Mouse (Mus musculus): ENCODE measurements at regions not wholly inside any gene's neighbourhood (a gene's known extent, or its start where the extent isn't known, plus 50 kb on each side); places are given as distances from the start of the nearest gene placed in this dataset.

DNA sequence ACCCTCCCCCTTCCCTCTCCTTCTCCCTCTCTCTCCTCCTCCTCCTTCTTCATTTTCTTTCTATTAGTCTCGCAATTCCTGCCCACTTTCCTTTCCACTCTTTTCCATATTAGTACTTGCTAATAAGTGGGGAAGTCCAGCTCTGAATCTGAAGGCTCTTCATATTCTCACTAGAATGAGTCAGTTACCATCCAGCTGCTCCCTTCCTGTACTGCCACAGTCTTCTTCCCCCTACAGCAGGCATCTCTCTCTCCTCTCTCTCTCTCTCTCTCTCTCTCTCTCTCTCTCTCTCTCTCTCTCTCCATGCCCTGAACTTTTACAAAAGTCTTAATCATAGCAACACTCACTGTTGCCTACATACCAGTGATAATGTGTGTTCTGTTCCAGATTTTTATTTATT, 226.6 kb upstream of the Pter start:
- intact Hi-C loops (cut with DNase I) = no loop called here
- DNase-seq (ENCODE audit: extremely low spot score in 1 of 2, low spot score in 2 of 2) = no peak

DNA sequence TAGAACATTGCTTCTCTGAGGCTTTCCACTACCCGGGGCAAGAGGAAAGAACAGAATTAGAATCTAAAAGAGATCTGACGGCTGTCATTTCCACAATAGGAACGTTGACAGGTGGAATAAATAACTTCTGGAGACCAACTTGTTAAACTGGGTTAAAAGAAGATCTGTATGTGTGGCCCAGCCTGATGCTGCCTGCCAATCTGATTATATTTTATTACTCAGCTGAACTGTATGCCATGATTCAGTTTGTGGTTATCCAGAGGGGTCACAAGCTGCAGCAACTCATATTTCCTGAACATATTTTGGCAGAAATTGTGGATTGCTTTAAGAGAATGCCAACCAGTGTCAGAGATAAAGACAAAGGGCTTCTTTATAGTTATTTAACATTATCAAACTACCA, 224.5 kb upstream of the Pter start:
- intact Hi-C loops (cut with DNase I) = no loop called here
- no peak for DNase-seq (ENCODE audit: extremely low spot score in 1 of 2, low spot score in 2 of 2)

DNA sequence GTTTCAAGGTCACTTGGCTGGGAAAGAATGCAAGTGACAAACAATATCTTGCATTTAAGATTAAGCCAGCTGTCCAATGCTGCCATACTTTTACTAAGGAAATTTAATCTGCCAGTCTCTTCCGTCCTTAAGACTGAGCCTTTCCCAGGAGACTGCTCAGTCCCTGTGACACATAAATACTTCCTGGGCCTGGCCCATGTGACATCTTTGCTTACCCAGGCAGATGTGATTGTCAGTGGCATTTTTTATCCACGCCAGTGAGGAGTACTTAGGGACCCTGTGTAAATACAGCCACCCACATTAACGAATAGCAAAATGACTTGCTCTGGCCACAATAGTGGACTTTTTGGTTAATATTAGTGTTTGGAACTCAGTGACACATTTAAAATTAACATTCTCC, 216.3 kb upstream of the Pter start:
- DNase-seq (ENCODE audit: extremely low spot score in 1 of 2, low spot score in 2 of 2) = no peak
- intact Hi-C loops (cut with DNase I) = loop anchor here (10.0 kb wide), 2 partner anchors 233 to 527 kb away; no protein-coding TSS in a partner anchor

DNA sequence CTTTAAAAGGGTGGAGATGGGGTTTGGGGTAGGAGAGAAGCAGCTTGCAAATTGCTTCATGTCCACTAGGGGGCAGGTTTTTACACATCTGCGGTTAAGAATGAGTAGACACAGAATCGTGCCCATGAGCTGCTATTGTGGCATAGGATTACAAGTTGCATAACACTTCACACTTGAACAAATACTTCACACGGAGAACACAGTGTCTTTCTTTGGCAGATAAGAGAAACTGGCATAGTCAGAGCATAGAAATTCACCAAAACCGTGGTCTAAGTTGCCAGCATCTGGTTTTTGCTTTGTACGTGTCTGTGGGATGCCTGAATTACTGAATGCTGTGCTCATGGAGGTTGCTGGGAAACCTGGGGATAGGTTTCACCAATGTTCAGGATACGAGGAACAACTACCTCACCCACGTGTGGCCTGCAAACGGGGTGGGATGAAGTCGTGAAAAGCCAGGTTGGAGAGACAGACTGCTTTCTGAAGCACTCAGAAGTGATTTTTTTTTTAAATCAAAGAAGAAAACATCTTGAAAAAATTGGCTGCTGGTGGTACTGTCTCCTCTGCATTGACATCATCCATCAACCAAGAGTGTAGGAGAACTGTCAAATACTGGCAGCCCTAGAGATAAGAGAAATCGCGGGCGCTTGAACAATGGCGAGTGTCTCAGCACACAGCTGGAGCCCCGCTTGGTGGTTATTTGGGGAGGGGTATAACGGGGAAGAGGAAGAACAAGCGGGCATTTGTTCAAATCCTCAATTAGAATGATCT, 214.5 kb upstream of the Pter start:
- peak; percentile 39 to 52 for DNase-seq (ENCODE audit: extremely low spot score in 1 of 2, low spot score in 2 of 2)
- intact Hi-C loops (cut with DNase I) = loop anchor here (10.0 kb wide), 2 partner anchors 235 to 525 kb away; no protein-coding TSS in a partner anchor

DNA sequence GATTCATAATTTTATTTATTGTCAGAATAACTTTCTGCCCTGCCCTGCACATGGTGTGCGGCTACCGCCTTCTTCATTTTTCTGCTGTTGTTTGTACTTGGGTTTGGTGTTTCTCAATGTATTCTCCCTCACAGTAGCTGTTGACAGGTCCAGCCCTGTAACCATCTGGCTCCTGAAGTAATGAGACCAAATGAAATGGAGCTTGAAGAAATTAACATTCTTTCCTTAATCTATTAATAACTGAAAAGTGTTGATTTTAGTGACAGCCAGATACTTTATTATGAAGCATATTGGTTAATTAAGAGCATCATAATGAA, 214.0 kb upstream of the Pter start:
- intact Hi-C loops (cut with DNase I) = loop anchor here (5.0 to 10.0 kb wide), 3 partner anchors 235 to 525 kb away; no protein-coding TSS in a partner anchor
- no peak for DNase-seq (ENCODE audit: extremely low spot score in 1 of 2, low spot score in 2 of 2)

DNA sequence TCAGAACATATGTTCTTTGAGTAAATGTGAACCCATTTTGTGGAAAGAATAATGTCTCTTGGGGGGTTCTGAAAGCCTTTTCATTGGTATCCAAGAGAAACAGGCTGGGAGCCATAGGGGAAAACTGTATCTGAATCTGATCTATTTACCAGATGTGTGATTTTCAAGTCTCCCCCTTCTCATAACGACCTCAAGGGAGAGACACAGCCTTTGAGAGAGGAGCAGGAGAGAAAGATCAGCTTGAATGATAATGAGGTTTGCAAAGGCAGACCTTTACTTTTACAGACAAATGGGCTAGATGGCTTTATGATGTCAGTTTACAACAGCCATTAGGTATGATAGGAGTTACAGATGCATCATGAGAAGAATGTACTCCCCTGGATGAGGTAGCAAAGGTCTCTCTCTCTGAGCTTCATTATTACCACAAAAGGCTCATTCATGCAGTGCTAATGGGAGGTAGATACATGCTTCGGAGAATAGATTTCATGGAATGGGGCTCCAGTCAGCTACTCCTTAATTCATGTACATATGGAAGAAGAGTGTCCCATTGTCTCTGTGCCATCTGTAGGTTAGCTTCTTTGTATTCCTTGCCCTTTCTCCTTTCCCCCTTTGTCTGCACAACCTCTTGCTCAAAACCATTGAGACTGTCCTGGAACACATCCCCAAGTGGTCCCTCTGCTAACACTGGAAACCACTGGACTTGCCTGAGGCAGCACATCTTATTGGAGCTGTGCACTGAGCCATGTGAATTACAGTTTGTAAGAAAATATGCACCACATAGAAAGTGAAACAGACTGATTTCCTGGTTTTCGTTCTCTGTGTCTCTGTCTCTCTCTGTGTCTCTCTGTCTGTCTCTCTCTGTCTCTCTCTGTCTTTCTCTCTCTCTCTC, 207.5 kb upstream of the Pter start:
- intact Hi-C loops (cut with DNase I) = no loop called here
- no peak for DNase-seq (ENCODE audit: extremely low spot score in 1 of 2, low spot score in 2 of 2)

DNA sequence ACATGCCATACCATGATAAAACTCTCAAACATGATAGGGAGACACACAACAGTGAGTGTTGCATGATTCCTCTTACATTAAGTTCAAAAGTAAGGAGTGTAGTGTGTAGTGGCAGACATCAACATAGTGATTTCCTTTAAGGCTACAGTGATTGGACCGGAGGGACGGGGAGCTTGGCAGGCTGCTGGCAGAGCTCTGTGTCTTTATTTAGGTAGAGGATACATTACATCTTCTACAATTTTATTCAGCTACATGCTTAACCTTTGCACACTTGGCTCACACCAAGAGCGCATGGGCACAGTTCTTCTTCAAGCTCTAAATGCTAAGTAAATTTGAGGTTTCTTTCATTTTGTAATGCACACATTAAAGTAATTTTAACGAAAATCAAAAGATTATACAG, 194.6 kb upstream of the Pter start:
- DNase-seq (ENCODE audit: extremely low spot score in 1 of 2, low spot score in 2 of 2) = no peak
- intact Hi-C loops (cut with DNase I) = no loop called here

DNA sequence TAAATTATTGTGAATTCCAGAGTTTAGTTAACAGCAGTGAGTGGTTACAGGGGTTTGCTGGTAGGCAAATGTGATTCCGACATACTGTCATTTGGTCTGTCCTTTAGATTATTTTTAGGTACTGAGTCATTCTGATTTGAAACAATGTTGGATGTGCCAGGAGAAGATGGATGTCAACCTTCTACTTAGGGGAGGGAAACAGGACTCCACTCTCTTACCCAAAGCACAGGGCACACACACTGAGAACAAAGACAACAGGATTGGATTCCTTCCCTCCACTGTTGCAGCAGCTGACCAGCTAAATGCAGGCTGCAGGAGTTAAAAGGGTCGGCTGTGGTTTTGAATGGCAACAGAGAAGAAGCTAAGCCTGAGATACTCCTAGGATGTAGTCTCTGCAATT, 186.7 kb upstream of the Pter start:
- intact Hi-C loops (cut with DNase I) = no loop called here
- DNase-seq (ENCODE audit: extremely low spot score in 1 of 2, low spot score in 2 of 2) = no peak

DNA sequence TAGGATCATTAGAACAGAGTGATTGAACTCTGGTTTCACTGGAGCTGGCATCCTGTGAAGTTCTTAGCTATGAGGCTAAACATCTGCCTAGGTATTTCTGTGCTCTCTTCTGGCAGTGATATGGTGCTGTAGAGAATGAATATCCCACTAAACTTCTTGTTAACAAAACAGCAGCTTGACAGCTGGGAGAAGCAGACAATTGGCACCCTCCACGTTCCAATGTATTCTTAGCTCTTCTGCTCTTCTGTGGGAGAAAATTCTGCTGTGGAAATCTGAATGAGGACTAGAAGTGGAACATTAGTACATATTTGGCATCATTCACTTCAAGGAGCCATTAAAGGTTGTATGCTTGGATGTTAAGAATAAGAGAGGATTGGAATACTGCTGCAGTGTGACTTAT, 177.0 kb upstream of the Pter start:
- intact Hi-C loops (cut with DNase I) = no loop called here
- peak in 1 of 2 experiments; percentile 24 for DNase-seq (ENCODE audit: extremely low spot score in 1 of 2, low spot score in 2 of 2)

DNA sequence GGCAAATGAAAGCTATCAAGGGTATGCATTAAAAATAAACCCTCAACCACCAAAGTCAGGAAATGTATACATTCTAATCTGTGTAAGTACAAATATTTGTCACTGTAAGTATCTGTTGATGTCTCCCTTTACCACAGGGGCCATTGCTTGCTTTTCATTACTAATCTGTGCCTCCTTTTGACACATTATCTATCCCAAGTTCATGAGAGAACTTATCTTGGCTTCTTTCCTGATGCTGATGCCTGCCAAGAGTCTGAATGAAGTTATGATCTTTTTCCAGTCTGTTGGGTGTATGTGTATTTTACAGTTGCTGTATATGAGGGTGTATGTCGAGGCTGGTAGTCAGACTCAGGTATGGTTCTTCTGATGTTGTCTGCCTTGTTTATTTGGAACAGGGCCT, 165.0 kb upstream of the Pter start:
- intact Hi-C loops (cut with DNase I) = no loop called here
- DNase-seq (ENCODE audit: extremely low spot score in 1 of 2, low spot score in 2 of 2) = no peak

DNA sequence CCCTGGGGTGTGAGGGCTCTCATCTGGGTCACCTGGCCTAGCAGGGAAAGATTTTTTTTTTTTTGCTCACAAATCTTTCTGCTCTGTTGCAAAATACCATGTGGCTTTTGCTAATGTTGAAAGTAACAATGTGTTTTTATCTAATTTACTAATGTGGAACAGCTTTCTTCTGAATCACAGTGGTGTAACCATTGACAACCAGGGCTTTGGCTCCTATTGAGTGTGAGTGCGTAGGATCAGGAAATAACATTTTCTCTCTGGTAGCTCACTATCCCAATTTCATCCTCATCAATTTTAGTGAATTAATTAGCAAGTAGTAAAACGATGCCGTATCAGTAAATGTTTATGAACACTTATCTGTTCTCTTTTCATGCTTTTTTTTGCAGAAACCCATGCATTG, 163.9 kb upstream of the Pter start:
- DNase-seq (ENCODE audit: extremely low spot score in 1 of 2, low spot score in 2 of 2) = no peak
- intact Hi-C loops (cut with DNase I) = no loop called here

DNA sequence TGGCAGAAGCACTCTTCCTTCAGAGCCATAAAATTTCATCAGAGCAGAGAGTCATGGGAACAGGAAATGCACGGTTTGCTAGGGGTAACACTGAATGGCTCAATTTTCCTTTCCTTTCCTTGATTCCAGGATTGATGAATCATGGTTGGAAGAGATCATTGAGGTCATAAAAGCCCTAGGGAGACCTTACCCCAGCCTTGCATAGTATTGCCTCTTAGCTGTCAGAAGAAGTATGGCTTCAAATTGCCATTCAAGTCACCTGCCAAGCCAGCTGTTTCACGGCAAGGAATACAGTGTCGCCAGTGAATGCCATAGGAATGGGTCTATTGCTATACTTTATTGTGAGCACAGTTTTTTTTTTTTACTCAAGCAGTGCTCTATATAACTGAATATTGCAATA, 162.4 kb upstream of the Pter start:
- no peak for DNase-seq (ENCODE audit: extremely low spot score in 1 of 2, low spot score in 2 of 2)
- intact Hi-C loops (cut with DNase I) = no loop called here

DNA sequence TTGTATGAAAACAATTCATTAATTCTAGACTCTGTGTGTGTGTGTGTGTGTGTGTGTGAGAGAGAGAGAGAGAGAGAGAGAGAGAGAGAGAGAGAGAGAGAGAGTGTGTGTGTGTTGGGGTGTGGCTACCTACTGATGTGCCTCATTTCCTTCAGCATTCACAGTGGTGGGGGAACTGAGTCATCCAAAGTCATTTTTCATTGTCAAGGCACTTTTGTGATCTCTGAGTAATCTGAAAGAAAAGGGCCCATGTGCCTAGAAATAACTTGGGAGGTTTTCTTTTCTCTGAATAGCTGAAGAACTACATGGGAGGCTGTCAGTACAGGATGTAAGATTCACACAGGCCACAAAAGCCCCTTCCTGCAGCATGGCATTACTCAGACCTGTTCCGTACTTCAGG, 159.3 kb upstream of the Pter start:
- DNase-seq (ENCODE audit: extremely low spot score in 1 of 2, low spot score in 2 of 2) = no peak
- intact Hi-C loops (cut with DNase I) = no loop called here

DNA sequence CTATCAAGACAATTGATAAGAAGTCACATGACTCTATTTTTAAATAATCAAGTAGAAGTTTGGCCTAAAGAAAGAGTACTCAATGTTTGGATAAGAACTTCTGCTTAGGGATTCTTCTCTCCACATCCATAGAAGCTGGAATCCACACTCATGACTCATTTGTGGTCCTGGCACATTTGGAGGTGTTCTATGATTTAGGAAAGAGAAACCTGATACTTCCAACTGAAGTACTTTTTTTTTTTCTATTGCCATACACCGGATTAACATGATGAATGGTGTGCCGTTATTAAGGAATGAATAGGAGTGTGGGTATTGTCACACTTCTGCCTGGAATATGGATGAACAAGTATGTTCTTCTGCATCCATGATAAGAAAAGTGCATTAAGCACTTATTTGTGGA, 158.5 kb upstream of the Pter start:
- intact Hi-C loops (cut with DNase I) = no loop called here
- DNase-seq (ENCODE audit: extremely low spot score in 1 of 2, low spot score in 2 of 2) = no peak

DNA sequence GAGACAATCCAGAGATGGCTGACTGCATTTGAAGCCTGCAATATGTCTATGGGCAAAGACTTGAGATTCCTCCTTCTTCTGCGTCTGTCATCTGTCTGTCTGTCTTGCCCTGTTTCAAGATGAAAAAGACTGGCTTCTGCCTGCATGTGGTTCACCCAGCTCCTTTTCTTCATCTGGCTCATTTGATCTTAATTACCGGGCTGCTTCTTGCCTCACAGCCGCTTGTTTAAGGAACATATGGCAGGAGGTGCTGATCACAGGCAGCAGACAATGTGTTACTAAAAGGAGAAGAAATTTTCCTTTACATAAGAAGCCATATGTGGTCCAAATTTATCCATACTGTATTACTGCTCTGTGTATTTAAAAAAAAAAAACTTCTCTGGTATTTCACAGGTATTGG, 147.0 kb upstream of the Pter start:
- DNase-seq (ENCODE audit: extremely low spot score in 1 of 2, low spot score in 2 of 2) = peak in 1 of 2 experiments; percentile 22
- intact Hi-C loops (cut with DNase I) = no loop called here

DNA sequence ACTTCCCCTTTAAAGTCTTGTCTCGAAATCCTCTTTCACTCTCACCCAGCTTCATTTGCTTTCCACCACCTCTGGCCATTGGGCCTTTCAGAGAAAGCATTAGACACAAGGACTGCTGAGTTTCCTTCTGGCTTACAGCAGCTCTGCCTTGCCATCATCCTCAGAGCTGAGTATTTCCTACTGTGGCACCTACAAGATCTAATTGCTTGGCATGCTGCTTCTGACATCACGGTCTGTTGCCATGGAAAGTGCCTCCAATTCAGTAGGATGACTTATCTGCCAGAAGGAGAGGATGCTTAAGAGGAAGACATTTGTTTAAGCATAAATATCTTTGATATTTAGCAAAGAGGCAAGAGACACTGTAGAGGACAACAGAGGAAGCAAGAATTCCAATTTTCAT, 146.1 kb upstream of the Pter start:
- intact Hi-C loops (cut with DNase I) = no loop called here
- DNase-seq (ENCODE audit: extremely low spot score in 1 of 2, low spot score in 2 of 2) = peak in 1 of 2 experiments; percentile 20

DNA sequence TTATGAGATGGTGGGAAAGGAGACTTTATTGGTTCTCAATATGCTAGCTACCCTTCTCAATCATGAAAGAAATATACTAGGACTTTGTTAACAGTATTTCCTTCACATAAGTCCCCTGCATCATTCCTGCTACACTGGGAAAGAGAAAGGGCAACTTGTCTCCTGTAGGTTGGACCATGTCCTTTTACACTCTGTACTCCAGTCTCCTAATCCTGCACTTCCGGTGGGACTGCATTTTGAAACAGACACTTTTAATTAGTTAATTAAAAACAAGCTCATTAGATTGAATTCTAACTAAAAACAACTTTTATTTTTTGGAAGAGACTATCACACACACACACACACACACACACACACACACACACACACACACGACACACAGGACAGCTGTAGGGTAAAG, 131.2 kb upstream of the Pter start:
- intact Hi-C loops (cut with DNase I) = no loop called here
- DNase-seq (ENCODE audit: extremely low spot score in 1 of 2, low spot score in 2 of 2) = no peak

DNA sequence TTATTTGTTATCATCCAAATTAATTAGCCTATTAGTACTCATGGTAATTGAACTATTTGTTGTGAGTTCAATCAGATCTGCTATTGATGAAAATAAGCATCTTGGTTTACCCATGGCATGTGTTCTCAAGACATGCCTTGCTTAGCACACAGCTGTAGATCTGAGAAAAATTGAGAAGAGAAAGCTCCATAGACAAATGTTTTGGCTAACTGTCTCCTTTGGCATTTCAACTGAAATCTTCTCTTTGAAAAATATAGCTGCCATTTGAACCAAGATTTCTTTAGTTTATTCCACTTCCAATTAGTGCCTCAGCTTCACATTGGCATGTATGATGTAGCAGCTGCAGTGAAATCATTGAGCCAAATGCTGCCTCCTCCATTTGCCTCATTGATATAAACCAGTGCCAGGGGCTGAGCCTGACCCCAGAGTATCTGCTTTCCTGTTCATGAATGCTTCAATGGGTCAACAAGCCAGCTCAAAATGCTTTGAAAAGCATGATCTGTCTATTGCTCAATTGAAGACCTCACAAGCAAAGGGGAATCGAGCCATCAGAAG, 126.1 kb upstream of the Pter start:
- DNase-seq (ENCODE audit: extremely low spot score in 1 of 2, low spot score in 2 of 2) = no peak
- intact Hi-C loops (cut with DNase I) = no loop called here

DNA sequence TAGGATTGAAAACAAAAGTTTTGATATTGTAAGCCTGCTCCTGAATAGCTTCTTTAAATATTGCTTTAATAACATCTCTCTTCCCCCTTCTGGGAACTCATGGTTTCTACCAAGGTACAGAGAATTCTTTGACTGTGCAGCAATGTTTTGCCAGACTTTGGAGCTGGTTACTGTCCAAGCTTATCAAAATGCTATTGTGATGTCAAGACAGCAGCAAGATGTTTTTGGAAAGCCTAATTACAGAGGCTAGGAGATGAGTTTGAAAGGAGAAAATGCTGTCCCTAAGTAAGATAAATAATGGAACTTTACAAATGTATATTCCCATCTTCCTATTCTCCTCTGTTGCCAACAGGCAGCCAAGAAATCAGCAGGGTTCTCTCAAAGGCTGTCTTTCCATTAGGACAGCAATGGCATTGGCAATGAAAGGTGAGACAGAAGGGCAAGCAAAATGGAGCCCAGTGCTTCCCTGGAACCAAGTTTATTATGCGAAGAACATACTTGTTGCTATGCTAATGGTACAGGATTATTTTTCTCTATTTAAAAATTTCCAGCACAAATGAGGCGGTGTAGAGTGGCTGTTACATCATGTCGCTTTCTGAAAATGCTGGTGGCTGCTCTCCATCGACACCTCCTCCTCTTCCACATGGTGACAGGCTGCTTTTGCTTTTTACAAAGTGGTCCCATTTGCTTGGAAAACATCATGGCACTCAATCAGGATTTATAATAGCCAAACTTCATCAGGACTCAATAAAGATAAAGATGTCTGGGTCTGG, 124.5 kb upstream of the Pter start:
- no peak for DNase-seq (ENCODE audit: extremely low spot score in 1 of 2, low spot score in 2 of 2)
- intact Hi-C loops (cut with DNase I) = no loop called here
